Mouse (Mus musculus) spleen, adult 2 months (tissue): Measurements from ENCODE around the gene Lrrc23. TPM values are rescaled to one million over a fixed set of nuclear protein-coding genes. Genes with fewer than 3 reads are reported as not detected.

Experiments
- DNase-seq, 2 experiments: peaks; one replicate each; pipeline versions ENCODE4 v3.0.0 to v3.0.0-alpha.2; 2012 to 2021; ENCODE audit warnings: low spot score in 2 of 2, low read depth in 1 of 2
- H3K27ac ChIP-seq: fragments of 200-500 bp; 2 replicates; pipeline ENCODE4 v1.5.1; 2012; ENCODE audit warnings: low read length, inconsistent platforms; ENCODE audit not compliant: insufficient read depth
- H3K27me3 ChIP-seq: fragments of 200-500 bp; 2 replicates; pipeline ENCODE4 v1.6.1; 2012; ENCODE audit warnings: mild to moderate bottlenecking, moderate library complexity, low read length, inconsistent platforms; ENCODE audit not compliant: control insufficient read depth, insufficient read depth
- H3K36me3 ChIP-seq: fragments of 200-500 bp; 2 replicates; pipeline ENCODE4 v1.6.1; 2012; ENCODE audit warnings: mild to moderate bottlenecking, low read length, inconsistent platforms; ENCODE audit not compliant: control insufficient read depth, insufficient read depth
- H3K4me1 ChIP-seq: fragments of 200-500 bp; 2 replicates; pipeline ENCODE4 v1.6.1; 2011; ENCODE audit warnings: inconsistent platforms; ENCODE audit not compliant: control insufficient read depth, insufficient read depth, insufficient read length
- H3K4me3 ChIP-seq: fragments of 200-500 bp; 2 replicates; pipeline ENCODE4 v1.5.1; 2011; ENCODE audit warnings: mild to moderate bottlenecking, inconsistent platforms; ENCODE audit not compliant: insufficient read depth, insufficient read length; ENCODE audit errors: extremely low read depth
- CTCF ChIP-seq: fragments of 200-500 bp; IDR thresholded peaks from 2 replicates; pipeline ENCODE4 v1.5.1; 2011; ENCODE audit warnings: mild to moderate bottlenecking, inconsistent platforms; ENCODE audit not compliant: insufficient read depth, insufficient read length, insufficient replicate concordance; ENCODE audit errors: extremely low read depth
- POLR2A ChIP-seq: fragments of 200-500 bp; IDR thresholded peaks from 2 replicates; pipeline ENCODE4 v1.6.1; 2011; ENCODE audit warnings: low read depth, low read length, inconsistent platforms
- WGBS: fragments of 180-500 bp; shearing (Covaris S2); methylation state at CpG from one replicate; pipeline ENCODE4 v1.1.7; 2018; 5-methylcytosine and 5-hydroxymethylcytosine counted together
- polyA plus RNA-seq: library from polyadenylated mRNA; depleted of rRNA; stranded (reverse); fragments of >200 nt; gene quantifications from 2 replicates; pipeline ENCODE4 v1.2.3, GENCODE M21; 2012

The Lrrc23 gene
- polyA plus RNA-seq, 1 experiment = 1.8 TPM

DNA sequence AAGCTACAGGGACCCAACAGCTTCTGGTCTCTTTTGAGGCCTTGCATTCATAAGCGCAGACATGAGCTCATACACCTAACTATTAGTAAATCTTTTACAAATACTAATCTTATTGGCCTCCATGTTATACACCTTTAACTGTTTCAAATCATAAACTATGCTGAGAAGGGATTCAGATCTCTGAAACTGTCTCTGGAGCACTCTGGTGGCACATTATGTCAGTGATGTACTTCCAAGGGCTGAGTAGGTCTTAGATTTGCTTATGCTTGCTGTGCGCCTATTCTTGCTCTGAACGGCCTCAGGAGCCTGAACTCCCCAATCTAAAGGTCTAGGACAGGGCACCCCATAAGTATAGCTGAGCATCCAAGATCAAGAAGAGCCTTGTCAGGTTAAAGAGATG is 37.7 kb downstream of the Lrrc23 start:
- Histone ChIP-seq H3K36me3 (0 out of 2 replicates have a peak, but pooled peaks cover 4% of the 10 kb centered on the region), H3K27ac (peak overlapping the region; percentile 99), H3K4me3 (peak overlapping the region; percentile 37; the same call in 1 of the 2 replicates), H3K27me3 (no peaks in the 10 kb centered on the region), H3K4me1 (peaks cover 49% of the 10 kb centered on the region)
- WGBS = 91% methylated on average over 3 of the region's 3 CpGs
- TF ChIP-seq CTCF = no peak
- TF ChIP-seq POLR2A = no peak
- DNase-seq = no peak

- peaks cover 45% of the 10 kb centered on the region for H3K4me1 ChIP-seq
- H3K36me3 ChIP-seq = 0 out of 2 replicates have a peak, but pooled peaks cover 4% of the 10 kb centered on the region
- under 1% methylated on average over 41 of the region's 41 CpGs for WGBS
- peak; percentile 84 to 93 for DNase-seq
- H3K27me3 ChIP-seq = no peaks in the 10 kb centered on the region
- TF ChIP-seq CTCF = no peak
- peak; percentile 86 for TF ChIP-seq POLR2A
- H3K4me3 ChIP-seq = peak within 1 kb of the TSS; percentile 92
- peak within 1 kb of the TSS; percentile 99 for H3K27ac ChIP-seq
Observed at GRCm38 (mm10) chr6:124740888-124741761, 38.4 kb downstream of the Lrrc23 start, which contains the start of gene Grcc10. Grcc10 (minus strand) TSS chr6:124741374.

DNA sequence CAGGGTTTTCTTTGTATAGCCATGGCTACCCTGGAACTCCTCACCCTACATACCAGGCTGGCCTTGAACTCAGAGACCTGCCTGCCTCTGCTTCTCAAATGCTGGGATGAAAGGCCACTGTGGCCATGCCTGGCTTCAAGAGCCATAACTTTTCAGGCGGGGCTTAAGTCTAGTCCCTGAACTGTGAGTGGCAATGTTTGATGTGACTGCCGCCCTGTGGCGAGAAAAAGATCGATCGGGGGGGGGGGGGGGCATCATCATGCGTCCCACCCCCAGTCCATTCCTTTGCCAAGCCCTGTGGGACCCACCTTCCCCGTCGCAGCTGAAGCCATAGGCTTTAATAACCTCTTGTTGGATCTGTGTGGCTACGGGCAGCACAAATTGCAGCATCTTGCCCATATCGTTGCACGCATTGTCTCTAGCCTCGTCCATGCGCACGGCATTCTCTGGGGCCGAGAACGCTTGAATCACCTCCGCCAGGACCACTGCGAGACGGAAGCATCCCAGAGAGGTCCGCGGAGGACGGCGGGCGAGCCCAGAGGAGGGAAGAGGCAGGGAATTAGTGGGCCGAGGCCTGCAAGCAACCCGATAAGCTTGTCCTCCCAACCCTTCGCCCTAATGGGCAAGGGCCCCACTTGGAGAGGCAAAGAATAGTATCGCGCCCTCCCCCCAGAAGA is 39.2 kb downstream of the Lrrc23 start:
- Histone ChIP-seq H3K4me3 (peak overlapping the region; percentile 92), H3K27ac (peak overlapping the region; percentile 99), H3K36me3 (0 out of 2 replicates have a peak, but pooled peaks cover 4% of the 10 kb centered on the region), H3K27me3 (no peaks in the 10 kb centered on the region), H3K4me1 (peaks cover 45% of the 10 kb centered on the region)
- under 1% methylated on average over 29 of the region's 29 CpGs for WGBS
- TF ChIP-seq POLR2A = no peak
- TF ChIP-seq CTCF = peak; percentile 35; the same call in 1 of the 2 replicates
- peak; percentile 52 to 55 for DNase-seq

GRCm38 (mm10) chr6:124739231-124739796 is 40.2 kb downstream of the Lrrc23 start:
- Histone ChIP-seq H3K36me3 (0 out of 2 replicates have a peak, but pooled peaks cover 4% of the 10 kb centered on the region), H3K4me3 (no peak overlapping the region), H3K27me3 (no peaks in the 10 kb centered on the region), H3K27ac (peak overlapping the region; percentile 78), H3K4me1 (peaks cover 40% of the 10 kb centered on the region)
- 75% methylated on average over 10 of the region's 10 CpGs for WGBS
- DNase-seq = no peak
- TF ChIP-seq POLR2A (no peak), CTCF (no peak)

DNA sequence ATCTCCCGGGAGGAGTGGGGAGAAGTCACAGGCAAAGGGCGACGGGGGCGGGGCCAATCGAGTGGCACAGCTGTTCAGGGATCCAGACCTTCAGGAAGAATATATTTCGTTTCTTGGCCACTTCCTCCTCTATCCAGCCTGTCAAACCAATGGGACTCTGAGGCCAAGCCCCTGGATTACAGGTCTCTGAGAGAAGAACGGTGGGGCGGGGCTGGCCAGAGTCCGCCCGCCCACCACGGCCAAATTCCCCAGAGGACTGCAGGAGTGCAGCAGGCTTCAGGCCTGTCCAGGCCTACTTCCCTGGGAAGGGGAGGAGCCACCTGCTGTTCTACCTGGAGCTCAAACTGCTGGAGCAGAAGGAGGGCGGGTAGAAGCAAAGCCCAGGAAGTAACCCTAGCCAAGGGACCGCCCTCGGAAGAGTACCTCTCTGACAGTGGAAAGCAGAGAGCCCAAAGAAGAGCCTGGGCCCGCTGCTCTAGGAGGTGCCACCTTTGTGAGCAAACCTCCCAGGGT is 41.0 kb downstream of the Lrrc23 start, which contains the start of gene Ptpn6:
TSS of gene Ptpn6 (minus strand) at position 204 of the 513 bp plus-strand sequence.
- 24% methylated on average over 15 of the region's 15 CpGs for WGBS
- H3K4me1 ChIP-seq = peaks cover 46% of the 10 kb centered on the region
- 0 out of 2 replicates have a peak, but pooled peaks cover 4% of the 10 kb centered on the region for H3K36me3 ChIP-seq

DNA sequence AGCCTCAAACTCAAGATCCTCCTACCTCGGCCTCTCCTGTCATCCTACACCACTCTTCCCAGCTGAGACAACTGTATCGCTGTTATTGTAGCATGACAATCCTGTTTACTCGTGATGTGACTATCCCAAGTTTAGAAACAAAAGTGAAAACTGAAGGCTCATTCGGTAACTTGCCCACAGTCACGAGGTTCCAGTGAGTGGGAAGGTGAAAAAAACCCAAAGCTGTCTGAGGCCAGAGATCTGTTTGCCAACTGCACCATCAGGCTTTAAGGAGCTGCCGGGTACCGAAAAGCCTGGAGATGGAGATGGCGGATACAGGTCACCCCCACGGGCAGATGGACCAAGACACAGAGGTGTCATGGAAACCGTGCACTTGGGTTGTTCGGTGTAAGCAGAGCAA is 42.5 kb downstream of the Lrrc23 start:
- no peak overlapping the region for H3K4me3 ChIP-seq
- peaks cover 4% of the 10 kb centered on the region for H3K36me3 ChIP-seq
- 91% methylated on average over 11 of the region's 11 CpGs for WGBS
- no peak for TF ChIP-seq POLR2A
- TF ChIP-seq CTCF = no peak
- peaks cover 45% of the 10 kb centered on the region for H3K4me1 ChIP-seq
- DNase-seq = no peak
- H3K27me3 ChIP-seq = no peaks in the 10 kb centered on the region
- no peak overlapping the region for H3K27ac ChIP-seq

More for the DNA sequence above, 41.0 kb downstream of the Lrrc23 start, which contains the start of gene Ptpn6:
- H3K27me3 ChIP-seq = no peaks in the 10 kb centered on the region
- no peak for DNase-seq
- H3K4me3 ChIP-seq = peak within 1 kb of the TSS; percentile 32; the same call in 1 of the 2 replicates
- H3K27ac ChIP-seq = peak within 1 kb of the TSS; percentile 78
- TF ChIP-seq CTCF (no peak), POLR2A (no peak)
